Mouse (Mus musculus) hindbrain, embryonic 14.5 days (tissue): ENCODE data around the gene Mrgprb3. TPM values are rescaled to one million over a fixed set of nuclear protein-coding genes. Genes with fewer than 3 reads are reported as not detected.

Source experiments
- ATAC-seq: fragments of 200-750 bp; cut with Nextera tagmentation; 2 replicates; pipeline ENCODE4 v1.8.0; 2017; ENCODE audit warnings: moderate number of reproducible peaks, mild to moderate bottlenecking, moderate TSS enrichment, moderate library complexity; ENCODE audit not compliant: low FRiP score
- DNase-seq: peaks from one replicate; pipeline ENCODE4 v3.0.0-alpha.2; 2015; ENCODE audit warnings: low spot score
- H3K27ac ChIP-seq: fragments of 300-500 bp; sonication (generic); 2 replicates; pipeline ENCODE4 v1.5.1; 2014; ENCODE audit warnings: mild to moderate bottlenecking, moderate library complexity
- H3K27me3 ChIP-seq: fragments of 300-500 bp; sonication (generic); 2 replicates; pipeline ENCODE4 v1.6.1; 2014; ENCODE audit warnings: mild to moderate bottlenecking, low read length, mixed read lengths; ENCODE audit not compliant: control insufficient read depth, insufficient read depth
- H3K36me3 ChIP-seq: fragments of 300-500 bp; sonication (generic); replicated peaks from 2 replicates; pipeline ENCODE4 v1.6.1; 2014; ENCODE audit not compliant: control insufficient read depth, insufficient read depth
- H3K4me1 ChIP-seq: fragments of 300-500 bp; sonication (generic); replicated peaks from 2 replicates; pipeline ENCODE4 v1.6.1; 2014; ENCODE audit warnings: antibody characterized with exemption, low read length, mixed read lengths; ENCODE audit not compliant: control insufficient read depth, insufficient read depth
- H3K4me2 ChIP-seq: fragments of 300-500 bp; sonication (generic); replicated peaks from 2 replicates; pipeline ENCODE4 v1.6.1; 2014; ENCODE audit warnings: mild to moderate bottlenecking, moderate library complexity
- H3K4me3 ChIP-seq: fragments of 300-500 bp; sonication (generic); replicated peaks from 2 replicates; pipeline ENCODE4 v1.5.1; 2014; ENCODE audit warnings: mild to moderate bottlenecking, low read length
- H3K9ac ChIP-seq: fragments of 300-500 bp; sonication (generic); 2 replicates; pipeline ENCODE4 v1.6.1; 2014
- H3K9me3 ChIP-seq: fragments of 300-500 bp; sonication (generic); 2 replicates; pipeline ENCODE4 v1.6.1; 2016; ENCODE audit warnings: low read length; ENCODE audit not compliant: control insufficient read depth
- WGBS: fragments of 180-500 bp; shearing (Covaris S2); extraction: QIAGEN DNeasy Blood & Tissue Kit; methylation state at CpG from one replicate; pipeline ENCODE4 v1.1.7; 2014; 5-methylcytosine and 5-hydroxymethylcytosine counted together
- polyA plus RNA-seq: library from polyadenylated mRNA; unstranded; fragments of >200 nt; fragmentation: Nextera tagmentation; extraction: Ambion mirVana; gene quantifications from 2 replicates; pipeline ENCODE4 v1.2.1, GENCODE M21; 2014

Gene Mrgprb3
- not detected in 2 replicates for polyA plus RNA-seq

- Histone ChIP-seq H3K4me2 (no peak within 1 kb of the TSS), H3K9ac (no peak within 1 kb of the TSS), H3K27me3 (no peaks in the 10 kb centered on the region), H3K36me3 (no peaks in the 10 kb centered on the region), H3K27ac (no peak within 1 kb of the TSS), H3K4me1 (no peaks in the 10 kb centered on the region), H3K9me3 (no peaks in the 10 kb centered on the region), H3K4me3 (no peak within 1 kb of the TSS)
- WGBS: 91% methylated on average over 2 of the region's 2 CpGs
- DNase-seq (no peak), ATAC-seq (no peak)
These were observed at the start of gene Mrgprb3 for GRCm38 (mm10) chr7:48643711-48644110. Mrgprb3 (minus strand) TSS chr7:48643811.

Other genes starting within 250 kb of the Mrgprb3 start
- not detected in 2 replicates for gene Mrgprb1, start 187.5 kb downstream of the Mrgprb3 start, polyA plus RNA-seq
- gene Mrgprx2, start 144.5 kb downstream of the Mrgprb3 start, polyA plus RNA-seq: not detected in 2 replicates
- gene Mrgprb2, start 85.7 kb downstream of the Mrgprb3 start, polyA plus RNA-seq: not detected in 2 replicates
- gene Zdhhc13, start 145.2 kb upstream of the Mrgprb3 start, polyA plus RNA-seq: 44.1 and 45.1 TPM in 2 replicates
- gene Csrp3, start 204.2 kb upstream of the Mrgprb3 start, polyA plus RNA-seq: not detected in 2 replicates
- gene E2f8, start 237.8 kb upstream of the Mrgprb3 start, polyA plus RNA-seq: 2.4 and 2.7 TPM in 2 replicates